Mouse (Mus musculus): ENCODE results near the gene Lcn3. TPM values are rescaled to one million over a fixed set of nuclear protein-coding genes. Genes with fewer than 3 reads are reported as not detected.
"Not testable (repeated sequence)": the region's sequence is repeated elsewhere in the genome, so short reads cannot be mapped to it uniquely, and the experiment has no call there.

The Lcn3 gene
- polyA plus RNA-seq, 1 experiment: not detected

- Histone ChIP-seq H3K4me1 (ENCODE audit: control insufficient read depth, insufficient read depth, insufficient read length) (no peaks in the 10 kb centered on the region), H3K27me3 (ENCODE audit: control insufficient read depth, insufficient read depth, low read length) (no peaks in the 10 kb centered on the region), H3K36me3 (ENCODE audit: control insufficient read depth, insufficient read depth, low read length) (no peaks in the 10 kb centered on the region), H3K4me3 (ENCODE audit: extremely low read depth, insufficient read depth, insufficient read length) (no peak within 1 kb of the TSS), H3K27ac (ENCODE audit: insufficient read depth, low read length) (no peak within 1 kb of the TSS)
- TF ChIP-seq POLR2A (IDR thresholded peaks at IDR 0.05; ENCODE audit: low read depth, low read length) (no peak), CTCF (IDR thresholded peaks at IDR 0.05; ENCODE audit: extremely low read depth, insufficient read depth, insufficient read length, insufficient replicate concordance) (no peak)
- DNase-seq (ENCODE audit: low read depth in 1 of 2, low spot score in 2 of 2): no peak
- WGBS: 84% methylated on average over 3 of the region's 3 CpGs
Observed at GRCm38 (mm10) chr2:25781957-25782356, 16.6 kb downstream of the Lcn3 start, which contains the start of gene Gm13539. Gm13539 (plus strand) TSS chr2:25782257.

GRCm38 (mm10) chr2:25785573-25786322, 20.4 kb downstream of the Lcn3 start:
- no peak overlapping the region for H3K27ac ChIP-seq (ENCODE audit: insufficient read depth, low read length)
- H3K27me3 ChIP-seq (ENCODE audit: control insufficient read depth, insufficient read depth, low read length): no peaks in the 10 kb centered on the region
- H3K4me3 ChIP-seq (ENCODE audit: extremely low read depth, insufficient read depth, insufficient read length): no peak overlapping the region
- no peak for TF ChIP-seq POLR2A (IDR thresholded peaks at IDR 0.05; ENCODE audit: low read depth, low read length)
- no peak for TF ChIP-seq CTCF (IDR thresholded peaks at IDR 0.05; ENCODE audit: extremely low read depth, insufficient read depth, insufficient read length, insufficient replicate concordance)
- H3K36me3 ChIP-seq (ENCODE audit: control insufficient read depth, insufficient read depth, low read length): no peaks in the 10 kb centered on the region
- H3K4me1 ChIP-seq (ENCODE audit: control insufficient read depth, insufficient read depth, insufficient read length): no peaks in the 10 kb centered on the region
- WGBS: 75% methylated on average over 5 of the region's 5 CpGs
- DNase-seq (ENCODE audit: low read depth in 1 of 2, low spot score in 2 of 2): no peak

GRCm38 (mm10) chr2:25789092-25789491, 23.7 kb downstream of the Lcn3 start:
- no peaks in the 10 kb centered on the region for H3K4me1 ChIP-seq (ENCODE audit: control insufficient read depth, insufficient read depth, insufficient read length)
- H3K4me3 ChIP-seq (ENCODE audit: extremely low read depth, insufficient read depth, insufficient read length): no peak overlapping the region
- no peaks in the 10 kb centered on the region for H3K27me3 ChIP-seq (ENCODE audit: control insufficient read depth, insufficient read depth, low read length)
- no peak for TF ChIP-seq CTCF (IDR thresholded peaks at IDR 0.05; ENCODE audit: extremely low read depth, insufficient read depth, insufficient read length, insufficient replicate concordance)
- H3K36me3 ChIP-seq (ENCODE audit: control insufficient read depth, insufficient read depth, low read length): no peaks in the 10 kb centered on the region
- no peak overlapping the region for H3K27ac ChIP-seq (ENCODE audit: insufficient read depth, low read length)
- no peak for DNase-seq (ENCODE audit: low read depth in 1 of 2, low spot score in 2 of 2)
- WGBS: 72% methylated on average over 3 of the region's 3 CpGs

GRCm38 (mm10) chr2:25797635-25798034, 32.3 kb downstream of the Lcn3 start:
- 50% methylated on average over 2 of the region's 2 CpGs for WGBS
- DNase-seq (ENCODE audit: low read depth in 1 of 2, low spot score in 2 of 2): no peak

DNA sequence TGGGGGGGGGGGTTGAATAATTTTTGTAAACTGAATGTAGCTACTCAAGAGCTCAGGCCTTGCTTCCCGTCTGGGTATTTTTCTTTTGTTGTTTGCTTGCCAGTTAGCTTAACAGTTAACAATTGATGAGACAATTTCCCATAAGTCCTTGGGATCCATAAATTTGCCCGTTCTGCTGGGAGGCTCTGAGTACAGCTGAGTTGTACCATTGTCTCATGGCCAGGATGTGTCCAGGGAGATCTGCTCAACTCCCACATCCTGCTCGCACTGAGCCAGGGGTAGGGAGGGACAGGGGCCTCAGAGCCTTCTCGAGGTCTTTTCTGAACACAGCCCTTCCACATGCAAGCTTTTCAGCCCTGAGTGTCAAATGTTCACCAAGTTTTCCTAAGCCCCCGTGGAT, 32.7 kb downstream of the Lcn3 start:
- no peaks in the 10 kb centered on the region for H3K27me3 ChIP-seq (ENCODE audit: control insufficient read depth, insufficient read depth, low read length)
- H3K27ac ChIP-seq (ENCODE audit: insufficient read depth, low read length): no peak overlapping the region
- 49% methylated on average over 5 of the region's 5 CpGs for WGBS
- no peaks in the 10 kb centered on the region for H3K36me3 ChIP-seq (ENCODE audit: control insufficient read depth, insufficient read depth, low read length)
- DNase-seq (ENCODE audit: low read depth in 1 of 2, low spot score in 2 of 2): no peak
- no peak overlapping the region for H3K4me3 ChIP-seq (ENCODE audit: extremely low read depth, insufficient read depth, insufficient read length)
- TF ChIP-seq POLR2A (IDR thresholded peaks at IDR 0.05; ENCODE audit: low read depth, low read length): no peak
- TF ChIP-seq CTCF (IDR thresholded peaks at IDR 0.05; ENCODE audit: extremely low read depth, insufficient read depth, insufficient read length, insufficient replicate concordance): no peak
- no peaks in the 10 kb centered on the region for H3K4me1 ChIP-seq (ENCODE audit: control insufficient read depth, insufficient read depth, insufficient read length)

More at GRCm38 (mm10) chr2:25797635-25798034, 32.3 kb downstream of the Lcn3 start:
- no peaks in the 10 kb centered on the region for H3K27me3 ChIP-seq (ENCODE audit: control insufficient read depth, insufficient read depth, low read length)
- H3K4me1 ChIP-seq (ENCODE audit: control insufficient read depth, insufficient read depth, insufficient read length): no peaks in the 10 kb centered on the region
- H3K4me3 ChIP-seq (ENCODE audit: extremely low read depth, insufficient read depth, insufficient read length): no peak overlapping the region
- no peak overlapping the region for H3K27ac ChIP-seq (ENCODE audit: insufficient read depth, low read length)
- TF ChIP-seq CTCF (IDR thresholded peaks at IDR 0.05; ENCODE audit: extremely low read depth, insufficient read depth, insufficient read length, insufficient replicate concordance) (no peak), POLR2A (IDR thresholded peaks at IDR 0.05; ENCODE audit: low read depth, low read length) (no peak)
- no peaks in the 10 kb centered on the region for H3K36me3 ChIP-seq (ENCODE audit: control insufficient read depth, insufficient read depth, low read length)

DNA sequence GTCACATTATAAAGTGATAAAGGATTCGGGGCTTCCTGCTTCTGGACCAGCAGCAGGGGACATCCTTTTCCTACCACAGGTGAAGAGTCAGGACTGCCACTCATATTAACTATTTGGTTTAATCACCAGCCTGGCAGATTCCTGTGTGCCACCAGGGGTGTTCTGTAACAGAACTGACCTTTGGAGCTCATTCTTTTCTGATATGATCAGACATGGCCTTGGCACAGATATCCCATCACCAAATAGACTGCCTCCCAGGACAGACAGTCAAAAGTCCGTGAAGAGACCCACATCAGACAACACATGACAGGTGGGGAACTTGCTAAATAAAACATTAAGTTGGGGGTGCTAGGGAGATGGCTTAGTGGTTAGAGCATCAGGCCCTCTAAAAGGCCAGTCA, 46.3 kb downstream of the Lcn3 start:
- Histone ChIP-seq H3K27me3 (ENCODE audit: control insufficient read depth, insufficient read depth, low read length) (no peaks in the 10 kb centered on the region), H3K27ac (ENCODE audit: insufficient read depth, low read length) (no peak overlapping the region), H3K4me3 (ENCODE audit: extremely low read depth, insufficient read depth, insufficient read length) (no peak overlapping the region), H3K4me1 (ENCODE audit: control insufficient read depth, insufficient read depth, insufficient read length) (no peaks in the 10 kb centered on the region), H3K36me3 (ENCODE audit: control insufficient read depth, insufficient read depth, low read length) (no peaks in the 10 kb centered on the region)
- no peak for TF ChIP-seq CTCF (IDR thresholded peaks at IDR 0.05; ENCODE audit: extremely low read depth, insufficient read depth, insufficient read length, insufficient replicate concordance)
- TF ChIP-seq POLR2A (IDR thresholded peaks at IDR 0.05; ENCODE audit: low read depth, low read length): no peak
- 77% methylated on average over 2 of the region's 2 CpGs for WGBS
- no peak for DNase-seq (ENCODE audit: low read depth in 1 of 2, low spot score in 2 of 2)

DNA sequence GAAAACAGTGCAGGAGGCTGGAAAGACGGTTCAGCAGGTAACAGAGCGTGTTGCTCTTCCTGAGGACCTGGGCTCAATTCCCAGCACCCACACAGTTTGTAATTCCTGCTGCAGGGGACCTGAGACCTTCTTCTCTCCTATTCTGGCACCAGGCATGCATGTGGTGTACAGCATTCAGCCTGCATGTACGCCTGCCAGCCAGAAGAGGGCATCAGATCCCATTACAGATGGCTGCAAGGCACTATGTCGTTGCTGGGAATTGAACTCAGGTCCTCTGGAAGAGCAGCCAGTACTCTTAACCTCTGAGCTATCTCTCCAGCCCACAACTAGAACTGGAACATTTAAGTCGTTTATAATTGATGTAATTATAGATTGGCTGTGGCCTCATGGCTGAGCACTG, 48.0 kb downstream of the Lcn3 start:
- H3K4me1 ChIP-seq (ENCODE audit: control insufficient read depth, insufficient read depth, insufficient read length): no peaks in the 10 kb centered on the region
- H3K27me3 ChIP-seq (ENCODE audit: control insufficient read depth, insufficient read depth, low read length): no peaks in the 10 kb centered on the region
- no peak overlapping the region for H3K4me3 ChIP-seq (ENCODE audit: extremely low read depth, insufficient read depth, insufficient read length)
- no peaks in the 10 kb centered on the region for H3K36me3 ChIP-seq (ENCODE audit: control insufficient read depth, insufficient read depth, low read length)
- no peak for TF ChIP-seq CTCF (IDR thresholded peaks at IDR 0.05; ENCODE audit: extremely low read depth, insufficient read depth, insufficient read length, insufficient replicate concordance)
- no peak for TF ChIP-seq POLR2A (IDR thresholded peaks at IDR 0.05; ENCODE audit: low read depth, low read length)
- WGBS: 75% methylated on average over 5 of the region's 5 CpGs
- no peak overlapping the region for H3K27ac ChIP-seq (ENCODE audit: insufficient read depth, low read length)
- DNase-seq (ENCODE audit: low read depth in 1 of 2, low spot score in 2 of 2): no peak

GRCm38 (mm10) chr2:25815748-25816147, 50.4 kb downstream of the Lcn3 start, which contains the start of gene Glt6d1:
Glt6d1 (minus strand) TSS chr2:25815848.
- not testable (repeated sequence) for H3K27me3 ChIP-seq (ENCODE audit: control insufficient read depth, insufficient read depth, low read length); H3K4me1 ChIP-seq (ENCODE audit: control insufficient read depth, insufficient read depth, insufficient read length); H3K27ac ChIP-seq (ENCODE audit: insufficient read depth, low read length); H3K4me3 ChIP-seq (ENCODE audit: extremely low read depth, insufficient read depth, insufficient read length); H3K36me3 ChIP-seq (ENCODE audit: control insufficient read depth, insufficient read depth, low read length); DNase-seq (ENCODE audit: low read depth in 1 of 2, low spot score in 2 of 2)
- WGBS: 58% methylated on average over 1 of the region's 1 CpGs

Data from spleen, adult 2 months (tissue).